Mouse (Mus musculus): ENCODE data around the gene Nelfcd. TPM values are rescaled to one million over a fixed set of nuclear protein-coding genes. Genes with fewer than 3 reads are reported as not detected.

Gene Nelfcd
- polyA plus RNA-seq, 1 experiment from 2014 or later = 178 TPM

- ATAC-seq (replicated peaks; ENCODE audit: low FRiP score) (no peak), DNase-seq (ENCODE audit: low spot score) (no peak)
- H3K9me3 ChIP-seq (ENCODE audit: control insufficient read depth, low read length) = no peaks in the 10 kb centered on the region
- H3K36me3 ChIP-seq (ENCODE audit: control insufficient read depth, insufficient read depth, low read length) = no peaks in the 10 kb centered on the region
- H3K9ac ChIP-seq (ENCODE audit: low read length) = no peak overlapping the region
- peaks cover 7% of the 10 kb centered on the region for H3K4me1 ChIP-seq (replicated peaks; ENCODE audit: control insufficient read depth, insufficient read depth, low read length)
- 85% methylated on average over 9 of the region's 9 CpGs for WGBS
- no peak overlapping the region for H3K4me3 ChIP-seq (ENCODE audit: low read depth, low read length)
- no peaks in the 10 kb centered on the region for H3K27me3 ChIP-seq (ENCODE audit: control insufficient read depth, insufficient read depth, low read length)
- H3K4me2 ChIP-seq (ENCODE audit: low read depth, low read length, severe bottlenecking) = no peak overlapping the region
- no peak overlapping the region for H3K27ac ChIP-seq (ENCODE audit: low read depth, low read length)
Observed at GRCm38 (mm10) chr2:174439961-174440360, 24.4 kb downstream of the Nelfcd start.

GRCm38 (mm10) chr2:174441898-174442297 is 26.3 kb downstream of the Nelfcd start:
- no peak overlapping the region for H3K4me3 ChIP-seq (ENCODE audit: low read depth, low read length)
- DNase-seq (ENCODE audit: low spot score) (no peak), ATAC-seq (replicated peaks; ENCODE audit: low FRiP score) (no peak)
- no peaks in the 10 kb centered on the region for H3K9me3 ChIP-seq (ENCODE audit: control insufficient read depth, low read length)
- no peaks in the 10 kb centered on the region for H3K27me3 ChIP-seq (ENCODE audit: control insufficient read depth, insufficient read depth, low read length)
- H3K4me2 ChIP-seq (ENCODE audit: low read depth, low read length, severe bottlenecking) = no peak overlapping the region
- H3K36me3 ChIP-seq (ENCODE audit: control insufficient read depth, insufficient read depth, low read length) = no peaks in the 10 kb centered on the region
- no peak overlapping the region for H3K9ac ChIP-seq (ENCODE audit: low read length)
- H3K27ac ChIP-seq (ENCODE audit: low read depth, low read length) = no peak overlapping the region
- 92% methylated on average over 4 of the region's 4 CpGs for WGBS
- H3K4me1 ChIP-seq (replicated peaks; ENCODE audit: control insufficient read depth, insufficient read depth, low read length) = peaks cover 7% of the 10 kb centered on the region

DNA sequence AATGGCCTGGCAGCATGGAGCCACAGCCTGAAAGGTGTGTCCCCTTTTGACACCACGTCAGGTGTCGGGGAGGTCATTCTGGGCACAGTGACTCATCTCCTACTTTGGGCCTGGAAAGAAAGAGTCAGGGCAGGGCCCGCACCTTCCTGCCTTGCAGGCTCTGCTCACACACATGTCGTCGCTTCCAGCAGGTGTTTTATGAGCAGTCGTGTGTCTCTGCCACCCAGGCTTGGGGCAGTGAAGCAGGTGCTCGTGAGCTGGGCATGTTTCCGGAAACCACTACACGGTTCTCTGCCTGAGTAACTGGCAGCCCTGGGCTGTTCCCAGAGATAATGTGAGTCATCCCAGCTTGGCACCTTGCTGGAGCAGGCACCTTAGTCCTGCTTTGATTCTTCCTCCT is 26.9 kb downstream of the Nelfcd start:
- Histone ChIP-seq H3K36me3 (ENCODE audit: control insufficient read depth, insufficient read depth, low read length) (no peaks in the 10 kb centered on the region), H3K4me1 (replicated peaks; ENCODE audit: control insufficient read depth, insufficient read depth, low read length) (peaks cover 9% of the 10 kb centered on the region), H3K27me3 (ENCODE audit: control insufficient read depth, insufficient read depth, low read length) (no peaks in the 10 kb centered on the region), H3K4me3 (ENCODE audit: low read depth, low read length) (no peak overlapping the region), H3K9me3 (ENCODE audit: control insufficient read depth, low read length) (no peaks in the 10 kb centered on the region), H3K27ac (ENCODE audit: low read depth, low read length) (no peak overlapping the region), H3K9ac (ENCODE audit: low read length) (no peak overlapping the region), H3K4me2 (ENCODE audit: low read depth, low read length, severe bottlenecking) (no peak overlapping the region)
- DNase-seq (ENCODE audit: low spot score) (no peak), ATAC-seq (replicated peaks; ENCODE audit: low FRiP score) (no peak)
- WGBS = 85% methylated on average over 9 of the region's 9 CpGs

GRCm38 (mm10) chr2:174443046-174443445 is 27.4 kb downstream of the Nelfcd start:
- Histone ChIP-seq H3K9me3 (ENCODE audit: control insufficient read depth, low read length) (no peaks in the 10 kb centered on the region), H3K4me2 (ENCODE audit: low read depth, low read length, severe bottlenecking) (no peak overlapping the region), H3K4me3 (ENCODE audit: low read depth, low read length) (no peak overlapping the region), H3K9ac (ENCODE audit: low read length) (no peak overlapping the region), H3K27me3 (ENCODE audit: control insufficient read depth, insufficient read depth, low read length) (no peaks in the 10 kb centered on the region), H3K4me1 (replicated peaks; ENCODE audit: control insufficient read depth, insufficient read depth, low read length) (peaks cover 7% of the 10 kb centered on the region), H3K27ac (ENCODE audit: low read depth, low read length) (no peak overlapping the region), H3K36me3 (ENCODE audit: control insufficient read depth, insufficient read depth, low read length) (no peaks in the 10 kb centered on the region)
- WGBS = 70% methylated on average over 2 of the region's 2 CpGs
- DNase-seq (ENCODE audit: low spot score) = no peak
- ATAC-seq (replicated peaks; ENCODE audit: low FRiP score) = no peak

DNA sequence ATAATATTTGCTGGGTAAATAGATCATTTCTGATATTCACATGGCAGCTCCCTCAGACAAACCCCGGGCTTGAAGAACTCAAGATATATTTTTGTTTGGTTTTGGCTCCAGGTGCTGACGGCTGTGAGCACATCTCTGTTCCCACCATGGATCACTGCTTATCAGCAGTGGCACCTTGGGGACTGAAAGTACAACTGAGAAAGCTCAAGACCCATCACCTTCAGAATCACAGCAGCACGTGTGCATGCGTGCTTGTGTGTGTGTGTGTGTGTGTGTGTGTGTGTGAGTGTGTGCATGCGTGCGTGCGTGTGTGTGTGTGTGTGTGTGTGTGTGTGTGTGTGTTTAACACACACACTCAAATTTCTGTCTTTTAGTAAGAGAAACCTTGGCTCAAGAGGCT is 28.8 kb downstream of the Nelfcd start:
- Histone ChIP-seq H3K27ac (ENCODE audit: low read depth, low read length) (no peak overlapping the region), H3K9ac (ENCODE audit: low read length) (no peak overlapping the region), H3K36me3 (ENCODE audit: control insufficient read depth, insufficient read depth, low read length) (no peaks in the 10 kb centered on the region), H3K9me3 (ENCODE audit: control insufficient read depth, low read length) (no peaks in the 10 kb centered on the region), H3K4me3 (ENCODE audit: low read depth, low read length) (no peak overlapping the region), H3K4me2 (ENCODE audit: low read depth, low read length, severe bottlenecking) (no peak overlapping the region), H3K27me3 (ENCODE audit: control insufficient read depth, insufficient read depth, low read length) (no peaks in the 10 kb centered on the region), H3K4me1 (replicated peaks; ENCODE audit: control insufficient read depth, insufficient read depth, low read length) (peaks cover 2% of the 10 kb centered on the region; the same call in 1 of the 2 replicates)
- WGBS = 90% methylated on average over 7 of the region's 7 CpGs
- ATAC-seq (replicated peaks; ENCODE audit: low FRiP score) = no peak
- no peak for DNase-seq (ENCODE audit: low spot score)

GRCm38 (mm10) chr2:174445018-174445417 is 29.4 kb downstream of the Nelfcd start:
- H3K9ac ChIP-seq (ENCODE audit: low read length) = no peak overlapping the region
- DNase-seq (ENCODE audit: low spot score) = no peak
- H3K9me3 ChIP-seq (ENCODE audit: control insufficient read depth, low read length) = no peaks in the 10 kb centered on the region
- ATAC-seq (replicated peaks; ENCODE audit: low FRiP score) = no peak
- no peaks in the 10 kb centered on the region for H3K36me3 ChIP-seq (ENCODE audit: control insufficient read depth, insufficient read depth, low read length)
- 87% methylated on average over 6 of the region's 6 CpGs for WGBS
- no peak overlapping the region for H3K4me3 ChIP-seq (ENCODE audit: low read depth, low read length)
- no peaks in the 10 kb centered on the region for H3K27me3 ChIP-seq (ENCODE audit: control insufficient read depth, insufficient read depth, low read length)
- H3K4me1 ChIP-seq (replicated peaks; ENCODE audit: control insufficient read depth, insufficient read depth, low read length) = peaks cover 2% of the 10 kb centered on the region; the same call in 1 of the 2 replicates
- no peak overlapping the region for H3K4me2 ChIP-seq (ENCODE audit: low read depth, low read length, severe bottlenecking)
- no peak overlapping the region for H3K27ac ChIP-seq (ENCODE audit: low read depth, low read length)

GRCm38 (mm10) chr2:174446492-174446891 is 30.9 kb downstream of the Nelfcd start:
- Histone ChIP-seq H3K4me1 (replicated peaks; ENCODE audit: control insufficient read depth, insufficient read depth, low read length) (peaks cover 2% of the 10 kb centered on the region; the same call in 1 of the 2 replicates), H3K9ac (ENCODE audit: low read length) (no peak overlapping the region), H3K27me3 (ENCODE audit: control insufficient read depth, insufficient read depth, low read length) (no peaks in the 10 kb centered on the region), H3K4me2 (ENCODE audit: low read depth, low read length, severe bottlenecking) (no peak overlapping the region), H3K36me3 (ENCODE audit: control insufficient read depth, insufficient read depth, low read length) (no peaks in the 10 kb centered on the region), H3K27ac (ENCODE audit: low read depth, low read length) (no peak overlapping the region), H3K9me3 (ENCODE audit: control insufficient read depth, low read length) (no peaks in the 10 kb centered on the region), H3K4me3 (ENCODE audit: low read depth, low read length) (no peak overlapping the region)
- ATAC-seq (replicated peaks; ENCODE audit: low FRiP score) = no peak
- no peak for DNase-seq (ENCODE audit: low spot score)
- 62% methylated on average over 7 of the region's 7 CpGs for WGBS

DNA sequence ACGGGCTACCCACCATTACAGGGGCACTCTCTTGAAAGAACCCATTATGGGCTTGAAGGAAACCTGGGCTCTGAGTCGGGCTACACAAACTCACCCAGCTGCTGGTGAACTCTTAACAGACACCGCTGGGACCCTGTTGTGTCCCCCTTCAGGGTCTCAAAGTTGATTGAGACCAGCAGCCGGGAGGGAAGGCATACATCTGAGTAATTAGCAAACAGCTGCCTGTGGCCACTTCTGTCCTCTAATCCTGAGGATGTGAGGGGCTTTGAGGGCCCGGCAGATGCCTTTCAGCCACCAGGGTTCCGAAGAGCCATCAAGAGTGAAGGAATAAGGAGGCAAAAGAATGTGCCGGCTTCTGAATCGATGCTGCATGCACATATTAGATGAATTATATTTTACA is 31.3 kb downstream of the Nelfcd start:
- DNase-seq (ENCODE audit: low spot score) = no peak
- no peaks in the 10 kb centered on the region for H3K9me3 ChIP-seq (ENCODE audit: control insufficient read depth, low read length)
- no peak overlapping the region for H3K4me3 ChIP-seq (ENCODE audit: low read depth, low read length)
- H3K9ac ChIP-seq (ENCODE audit: low read length) = no peak overlapping the region
- ATAC-seq (replicated peaks; ENCODE audit: low FRiP score) = no peak
- H3K36me3 ChIP-seq (ENCODE audit: control insufficient read depth, insufficient read depth, low read length) = no peaks in the 10 kb centered on the region
- H3K27me3 ChIP-seq (ENCODE audit: control insufficient read depth, insufficient read depth, low read length) = no peaks in the 10 kb centered on the region
- WGBS = 58% methylated on average over 8 of the region's 8 CpGs
- H3K4me2 ChIP-seq (ENCODE audit: low read depth, low read length, severe bottlenecking) = no peak overlapping the region
- H3K27ac ChIP-seq (ENCODE audit: low read depth, low read length) = no peak overlapping the region
- H3K4me1 ChIP-seq (replicated peaks; ENCODE audit: control insufficient read depth, insufficient read depth, low read length) = peaks cover 2% of the 10 kb centered on the region; the same call in 1 of the 2 replicates

GRCm38 (mm10) chr2:174448405-174448804 is 32.8 kb downstream of the Nelfcd start:
- ATAC-seq (replicated peaks; ENCODE audit: low FRiP score) = no peak
- WGBS = 88% methylated on average over 4 of the region's 4 CpGs
- no peaks in the 10 kb centered on the region for H3K36me3 ChIP-seq (ENCODE audit: control insufficient read depth, insufficient read depth, low read length)
- no peaks in the 10 kb centered on the region for H3K9me3 ChIP-seq (ENCODE audit: control insufficient read depth, low read length)
- H3K27me3 ChIP-seq (ENCODE audit: control insufficient read depth, insufficient read depth, low read length) = no peaks in the 10 kb centered on the region
- no peak for DNase-seq (ENCODE audit: low spot score)
- no peak overlapping the region for H3K9ac ChIP-seq (ENCODE audit: low read length)
- H3K4me3 ChIP-seq (ENCODE audit: low read depth, low read length) = no peak overlapping the region
- H3K4me1 ChIP-seq (replicated peaks; ENCODE audit: control insufficient read depth, insufficient read depth, low read length) = peaks cover 2% of the 10 kb centered on the region; the same call in 1 of the 2 replicates
- H3K27ac ChIP-seq (ENCODE audit: low read depth, low read length) = no peak overlapping the region
- no peak overlapping the region for H3K4me2 ChIP-seq (ENCODE audit: low read depth, low read length, severe bottlenecking)

Data from forebrain, embryonic 11.5 days (tissue).